Mouse (Mus musculus) adrenal gland, postnatal 10 days (tissue): ENCODE data around the gene Vwa5a. TPM values are rescaled to one million over a fixed set of nuclear protein-coding genes. Genes with fewer than 3 reads are reported as not detected.

Experiments
- DNase-seq: peaks from one replicate; pipeline ENCODE4 v3.0.0; 2021; ENCODE audit warnings: mixed read lengths
- long read RNA-seq, 2 experiments: library from polyadenylated mRNA; stranded (forward); transcript quantifications; one replicate each; pipeline ENCODE4 v2.0.0; 2021
- total RNA-seq, 2 experiments: library from RNA; stranded (reverse); gene quantifications; 2 replicates each; pipeline ENCODE4 v1.2.3; 2021

Gene Vwa5a
- 10 to 100 TPM; 33.2 to 37.9 TPM for total RNA-seq
- long read RNA-seq, experiment 1, full-length matches to known transcripts, result 10 of 16 reads
- long read RNA-seq, experiment 1, partial matches to known transcripts, result 4 of 16 reads
- long read RNA-seq, experiment 1, other reads (novel, unspliced or antisense), result 2 of 16 reads
- long read RNA-seq, experiment 2, full-length matches to known transcripts, result 7 of 8 reads
- long read RNA-seq, experiment 2, partial matches to known transcripts, result 0 of 8 reads
- long read RNA-seq, experiment 2, other reads (novel, unspliced or antisense), result 1 of 8 reads

- DNase-seq, result peak; percentile 66
Observed at GRCm38 (mm10) chr9:38718102-38718501, at the start of gene Vwa5a. Vwa5a (plus strand) TSS chr9:38718268.

GRCm38 (mm10) chr9:38672887-38673286 lies 45.2 kb upstream of the Vwa5a start:
- DNase-seq, result no peak

GRCm38 (mm10) chr9:38674501-38674900 lies 43.6 kb upstream of the Vwa5a start, which contains the start of gene Olfr918:
Olfr918 (minus strand) TSS chr9:38674601.
- DNase-seq, result no peak

GRCm38 (mm10) chr9:38718927-38719441 lies 916 bp downstream of the Vwa5a start:
- peak; percentile 32 for DNase-seq

GRCm38 (mm10) chr9:38724044-38724443 lies 6.0 kb downstream of the Vwa5a start:
- DNase-seq, result no peak

GRCm38 (mm10) chr9:38728218-38728617 lies 10.2 kb downstream of the Vwa5a start:
- DNase-seq, result no peak

- DNase-seq, result no peak
Observed at GRCm38 (mm10) chr9:38741408-38741807, 23.3 kb downstream of the Vwa5a start.

GRCm38 (mm10) chr9:38744619-38745315 lies 26.7 kb downstream of the Vwa5a start:
- no peak for DNase-seq

- DNase-seq, result no peak
Observed at GRCm38 (mm10) chr9:38751999-38752398, 33.9 kb downstream of the Vwa5a start, which contains the start of gene Olfr920. Olfr920 (plus strand) TSS chr9:38752299.

GRCm38 (mm10) chr9:38772768-38773167 lies 54.7 kb downstream of the Vwa5a start, which contains the start of gene Olfr921:
Olfr921 (plus strand) TSS chr9:38773068.
- DNase-seq, result no peak

- DNase-seq, result no peak
Observed at GRCm38 (mm10) chr9:38792689-38793088, 74.6 kb downstream of the Vwa5a start.

Other genes starting within 250 kb of the Vwa5a start
- not detected for gene Olfr905, start 247.2 kb upstream of the Vwa5a start, total RNA-seq
- gene Olfr906, start 231.2 kb upstream of the Vwa5a start, total RNA-seq, result not detected
- gene Olfr907, start 222.5 kb upstream of the Vwa5a start, total RNA-seq, result not detected
- not detected for gene Olfr911-ps1, start 196.7 kb upstream of the Vwa5a start, total RNA-seq
- gene Olfr910, start 180.4 kb upstream of the Vwa5a start, total RNA-seq, result not detected
- not detected for gene Olfr912, start 138.1 kb upstream of the Vwa5a start, total RNA-seq
- not detected for gene Olfr913, start 125.5 kb upstream of the Vwa5a start, total RNA-seq
- not detected for gene Olfr914, start 113.2 kb upstream of the Vwa5a start, total RNA-seq
- gene Olfr916, start 58.4 kb upstream of the Vwa5a start, total RNA-seq, result not detected
- gene Olfr917, start 52.4 kb upstream of the Vwa5a start, total RNA-seq, result not detected
- not detected for gene Olfr918, start 43.7 kb upstream of the Vwa5a start, total RNA-seq
- not detected for gene Olfr919, start 14.6 kb upstream of the Vwa5a start, total RNA-seq
- under 1 TPM; 0.09 to 0.30 TPM for gene Olfr920, start 34.0 kb downstream of the Vwa5a start, total RNA-seq
- not detected for gene Olfr921, start 54.8 kb downstream of the Vwa5a start, total RNA-seq
- gene Olfr922, start 96.3 kb downstream of the Vwa5a start, total RNA-seq, result not detected
- gene Olfr923, start 108.3 kb downstream of the Vwa5a start, total RNA-seq, result not detected
- gene Olfr924, start 126.2 kb downstream of the Vwa5a start, total RNA-seq, result not detected
- gene Olfr26, start 136.8 kb downstream of the Vwa5a start, total RNA-seq, result not detected
- not detected for gene Olfr926, start 158.9 kb downstream of the Vwa5a start, total RNA-seq
- gene Olfr930, start 211.5 kb downstream of the Vwa5a start, total RNA-seq, result not detected